Mouse (Mus musculus) right cerebral cortex, postnatal 10 days (tissue): ENCODE measurements around the gene Olfr1335.
"Not testable (repeated sequence)": the region's sequence is repeated elsewhere in the genome, so short reads cannot be mapped to it uniquely, and the experiment has no call there.

Experiments
- DNase-seq, 2 experiments: peaks; one replicate each; pipeline ENCODE4 v3.0.0; 2021; ENCODE audit warnings: low spot score in 2 of 2

Gene Olfr1335

DNA sequence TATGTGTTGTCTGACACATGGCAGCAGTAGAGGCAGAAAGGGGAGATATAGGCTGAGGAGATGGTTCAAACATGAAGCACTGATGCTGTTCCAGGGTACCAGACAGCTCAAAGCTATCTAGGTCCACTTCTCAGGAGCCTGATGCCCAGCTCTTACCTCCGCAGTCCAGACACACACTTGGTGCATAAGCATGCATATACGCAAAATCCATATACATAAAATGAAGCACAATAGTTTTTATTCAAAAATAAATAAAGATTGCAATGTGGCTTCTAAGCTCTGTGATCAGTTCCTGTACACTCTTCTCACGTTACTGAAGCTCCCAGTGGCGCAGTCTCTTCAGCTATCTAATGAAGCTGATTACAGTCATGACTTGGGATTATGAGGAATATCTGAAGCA is at the start of gene Olfr1335:
Gene Olfr1335 (minus strand): TSS at position 101 of the 400 bp plus-strand sequence.
- DNase-seq, result no peak

DNA sequence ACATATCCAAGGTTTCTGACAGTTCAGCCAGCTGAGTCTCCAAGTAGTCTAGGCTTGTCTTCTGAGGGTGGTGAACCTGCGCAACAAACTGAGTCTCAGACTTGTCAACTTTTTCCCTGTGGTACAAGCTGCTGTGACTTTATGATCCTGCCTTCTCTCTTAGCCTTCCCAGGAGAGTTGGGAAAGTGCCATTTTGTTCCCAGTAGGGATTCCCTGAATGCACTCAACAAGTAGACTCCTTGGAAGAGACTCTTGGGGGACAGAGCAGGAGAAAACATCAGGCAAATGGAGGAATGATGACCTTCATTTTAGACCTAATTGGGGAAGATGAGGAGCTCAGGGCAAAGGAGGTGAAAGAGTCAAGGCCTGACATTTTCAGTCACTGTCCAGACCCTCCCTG is 26.4 kb upstream of the Olfr1335 start, which contains the start of gene Olfr1333:
Gene Olfr1333 (minus strand): TSS at position 101 of the 400 bp plus-strand sequence.
- DNase-seq, result no peak

DNA sequence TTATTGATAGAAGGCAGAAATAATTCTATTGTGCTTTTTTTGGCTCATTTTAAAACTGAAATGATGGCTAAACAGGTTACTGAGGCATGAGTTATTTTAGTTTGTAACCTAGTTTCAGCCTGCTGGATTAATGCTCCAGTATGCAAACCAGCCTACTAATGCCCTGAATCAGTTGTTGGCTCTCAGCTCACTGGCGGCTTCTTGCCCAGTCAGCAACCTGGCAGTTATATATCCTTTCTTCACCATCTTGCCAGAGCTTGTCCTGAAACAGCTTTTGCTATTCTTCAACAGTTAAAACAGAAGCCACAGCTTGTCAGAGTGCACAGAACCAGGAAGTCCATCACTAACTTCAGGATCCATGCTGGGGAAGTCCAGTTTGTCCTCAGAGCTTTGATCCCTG is 9.2 kb upstream of the Olfr1335 start:
- DNase-seq, result no peak

GRCm38 (mm10) chr4:118792796-118793195 is 16.9 kb downstream of the Olfr1335 start:
- not testable (repeated sequence) for DNase-seq

- no peak for DNase-seq
Measured at GRCm38 (mm10) chr4:118782486-118782885, 27.3 kb downstream of the Olfr1335 start, which contains the start of gene Olfr1337. Olfr1337 (minus strand) TSS chr4:118782586.
